Mouse (Mus musculus) liver, adult 2 months (tissue): ENCODE measurements around the gene Entr1. TPM values are rescaled to one million over a fixed set of nuclear protein-coding genes. Genes with fewer than 3 reads are reported as not detected.

Experiments used
- DNase-seq: peaks from one replicate; pipeline ENCODE4 v3.0.0-alpha.2; 2011; ENCODE audit warnings: low read depth, low spot score; ENCODE audit errors: extremely low read depth
- H3K27ac ChIP-seq: fragments of 200-500 bp; replicated peaks from 2 replicates; pipeline ENCODE4 v1.5.1; 2012; ENCODE audit warnings: low read depth, mild to moderate bottlenecking, control low read depth, inconsistent platforms, low read length; ENCODE audit not compliant: insufficient read depth
- H3K27me3 ChIP-seq: fragments of 200-500 bp; 2 replicates; pipeline ENCODE4 v1.6.1; 2012; ENCODE audit warnings: mild to moderate bottlenecking, moderate library complexity, low read length, inconsistent platforms; ENCODE audit not compliant: control insufficient read depth, insufficient read depth
- H3K36me3 ChIP-seq: fragments of 200-500 bp; 2 replicates; pipeline ENCODE4 v1.6.1; 2012; ENCODE audit warnings: low read length, inconsistent platforms; ENCODE audit not compliant: control insufficient read depth, insufficient read depth
- H3K4me1 ChIP-seq: fragments of 200-500 bp; 2 replicates; pipeline ENCODE4 v1.6.1; 2011; ENCODE audit warnings: low read length; ENCODE audit not compliant: control insufficient read depth, insufficient read depth
- H3K4me3 ChIP-seq: fragments of 200-500 bp; 2 replicates; pipeline ENCODE4 v1.5.1; 2011; ENCODE audit warnings: low read depth, mild to moderate bottlenecking, control low read depth, low read length, moderate library complexity; ENCODE audit not compliant: insufficient read depth
- H3K79me2 ChIP-seq: fragments of 200-500 bp; 2 replicates; pipeline ENCODE4 v1.6.1; 2012; ENCODE audit warnings: inconsistent platforms, mild to moderate bottlenecking, low read length, moderate library complexity; ENCODE audit not compliant: control insufficient read depth, insufficient read depth
- H3K9ac ChIP-seq: fragments of 200-500 bp; 2 replicates; pipeline ENCODE4 v1.6.1; 2012; ENCODE audit warnings: low read depth, mild to moderate bottlenecking, control low read depth, inconsistent platforms, low read length
- CTCF ChIP-seq: fragments of 200-500 bp; IDR thresholded peaks from 2 replicates; pipeline ENCODE4 v1.5.1; 2011; ENCODE audit warnings: low read depth, low read length, control low read depth
- POLR2A ChIP-seq: fragments of 200-500 bp; IDR thresholded peaks from 2 replicates; pipeline ENCODE4 v1.6.1; 2011; ENCODE audit warnings: low read length, control low read depth; ENCODE audit not compliant: insufficient read depth; ENCODE audit errors: extremely low read depth
- WGBS: fragments of 180-500 bp; shearing (Covaris S2); methylation state at CpG from one replicate; pipeline ENCODE4 v1.1.7; 2018; 5-methylcytosine and 5-hydroxymethylcytosine counted together
- polyA plus RNA-seq: library from polyadenylated mRNA; depleted of rRNA; stranded (reverse); fragments of >200 nt; gene quantifications from 2 replicates; pipeline ENCODE4 v1.2.3, GENCODE M21; 2012
- total RNA-seq: library from RNA; depleted of rRNA; stranded (reverse); fragments of >200 nt; gene quantifications from 2 replicates; pipeline ENCODE4 v1.2.3, GENCODE M21; 2014

Gene Entr1
- total and polyA plus RNA-seq, 2 experiments = 32.8 to 45.0 TPM

DNA sequence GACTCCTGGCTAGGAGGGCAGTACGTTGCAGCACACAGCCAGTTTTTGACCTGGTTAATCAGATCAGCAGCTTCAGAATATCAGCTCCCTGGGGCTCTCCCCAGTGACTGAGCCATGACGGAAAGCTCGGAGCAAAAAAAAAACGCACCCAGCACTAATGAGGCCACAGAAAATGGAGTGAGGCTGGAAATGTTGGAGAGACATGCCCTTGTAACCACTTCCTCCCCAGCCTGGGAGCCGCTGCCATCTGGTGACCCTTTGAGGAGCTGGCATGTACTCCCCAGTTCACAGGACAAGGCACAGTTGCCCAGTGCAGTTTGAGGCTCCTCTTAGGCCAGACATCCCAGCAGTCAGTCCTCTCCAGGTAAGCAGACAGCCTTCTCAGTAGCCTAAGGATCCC lies 21.0 kb upstream of the Entr1 start:
- peaks cover 24% of the 10 kb centered on the region; the same call in 1 of the 2 replicates for H3K79me2 ChIP-seq
- no peak overlapping the region for H3K27ac ChIP-seq
- H3K27me3 ChIP-seq = no peaks in the 10 kb centered on the region
- H3K36me3 ChIP-seq = peaks cover 25% of the 10 kb centered on the region
- TF ChIP-seq POLR2A (no peak), CTCF (no peak)
- 81% methylated on average over 5 of the region's 5 CpGs for WGBS
- H3K9ac ChIP-seq = no peak overlapping the region
- DNase-seq = no peak
- H3K4me3 ChIP-seq = no peak overlapping the region
- H3K4me1 ChIP-seq = peaks cover 21% of the 10 kb centered on the region

DNA sequence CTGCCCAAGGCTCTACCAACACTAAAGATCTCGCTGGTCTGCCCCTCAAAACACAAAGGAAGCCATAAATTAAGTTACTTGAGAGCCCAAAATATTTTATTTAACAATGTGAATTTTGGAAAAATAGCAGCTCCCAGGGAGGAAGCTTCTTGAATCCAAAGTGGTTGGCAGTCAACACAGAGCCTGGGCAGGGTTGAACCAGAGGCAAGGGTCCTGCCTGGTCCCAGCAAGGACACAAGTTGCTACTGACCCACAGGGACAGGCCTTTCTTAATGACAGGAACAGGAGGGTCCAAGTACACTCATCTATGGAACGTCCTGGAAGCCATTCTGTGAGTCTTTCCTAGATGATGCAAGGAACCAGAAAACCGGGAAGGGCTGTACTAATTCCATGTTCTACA lies 20.2 kb upstream of the Entr1 start:
- Histone ChIP-seq H3K4me3 (no peak overlapping the region), H3K27me3 (no peaks in the 10 kb centered on the region), H3K9ac (no peak overlapping the region), H3K27ac (no peak overlapping the region), H3K79me2 (peaks cover 27% of the 10 kb centered on the region; the same call in 1 of the 2 replicates), H3K36me3 (peaks cover 23% of the 10 kb centered on the region), H3K4me1 (peaks cover 21% of the 10 kb centered on the region)
- no peak for DNase-seq
- WGBS = 60% methylated on average over 3 of the region's 3 CpGs
- no peak for TF ChIP-seq POLR2A
- no peak for TF ChIP-seq CTCF

- H3K36me3 ChIP-seq = peaks cover 23% of the 10 kb centered on the region
- peak within 1 kb of the TSS; percentile 96 for H3K9ac ChIP-seq
- peak within 1 kb of the TSS; percentile 86 for H3K4me3 ChIP-seq
- H3K27ac ChIP-seq = peak within 1 kb of the TSS; percentile 82
- peak; percentile 92 for TF ChIP-seq CTCF
- peak; percentile 44; the same call in 1 of the 2 replicates for TF ChIP-seq POLR2A
- peaks cover 21% of the 10 kb centered on the region for H3K4me1 ChIP-seq
- H3K79me2 ChIP-seq = peaks cover 27% of the 10 kb centered on the region; the same call in 1 of the 2 replicates
- H3K27me3 ChIP-seq = no peaks in the 10 kb centered on the region
- under 1% methylated on average over 56 of the region's 57 CpGs for WGBS
- DNase-seq = peak; percentile 84
Observed at GRCm38 (mm10) chr2:26408515-26409356, 19.6 kb upstream of the Entr1 start, which contains the start of gene Inpp5e. Gene Inpp5e (minus strand): TSS chr2:26409203.

- Histone ChIP-seq H3K79me2 (peaks cover 27% of the 10 kb centered on the region; the same call in 1 of the 2 replicates), H3K36me3 (peaks cover 2% of the 10 kb centered on the region), H3K27me3 (no peaks in the 10 kb centered on the region), H3K27ac (no peak overlapping the region), H3K4me1 (peaks cover 21% of the 10 kb centered on the region), H3K4me3 (no peak overlapping the region), H3K9ac (no peak overlapping the region)
- WGBS = 68% methylated on average over 8 of the region's 8 CpGs
- TF ChIP-seq POLR2A (no peak), CTCF (no peak)
- DNase-seq = no peak
Observed at GRCm38 (mm10) chr2:26403306-26403705, 14.2 kb upstream of the Entr1 start.

GRCm38 (mm10) chr2:26402265-26402664 lies 13.1 kb upstream of the Entr1 start:
- Histone ChIP-seq H3K27me3 (no peaks in the 10 kb centered on the region), H3K36me3 (peaks cover 6% of the 10 kb centered on the region), H3K27ac (no peak overlapping the region), H3K4me3 (no peak overlapping the region), H3K4me1 (peaks cover 14% of the 10 kb centered on the region), H3K79me2 (peaks cover 18% of the 10 kb centered on the region; the same call in 1 of the 2 replicates), H3K9ac (no peak overlapping the region)
- 86% methylated on average over 1 of the region's 1 CpGs for WGBS
- TF ChIP-seq POLR2A (no peak), CTCF (no peak)
- DNase-seq = no peak

DNA sequence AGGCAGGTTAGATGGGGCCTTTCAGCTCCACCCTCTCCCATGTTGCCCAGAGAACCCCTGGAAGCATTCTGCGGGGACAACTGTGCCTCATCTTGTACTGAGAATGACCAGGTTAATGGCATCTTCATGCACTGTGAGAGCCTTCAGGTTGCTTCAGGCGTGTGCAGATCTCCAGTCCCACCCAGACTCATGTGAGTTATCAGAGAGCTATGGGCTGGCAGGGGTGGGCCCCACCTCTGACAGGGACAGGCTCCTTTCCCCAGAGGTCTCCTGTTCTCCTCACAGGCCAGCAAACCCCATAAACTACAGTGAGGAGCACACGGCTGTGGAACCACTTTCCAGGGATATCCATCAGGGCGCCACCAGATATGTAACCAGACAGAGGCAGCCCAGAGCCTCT lies 11.9 kb upstream of the Entr1 start:
- no peak overlapping the region for H3K27ac ChIP-seq
- peaks cover 17% of the 10 kb centered on the region for H3K36me3 ChIP-seq
- H3K4me1 ChIP-seq = peaks cover 14% of the 10 kb centered on the region
- no peak overlapping the region for H3K9ac ChIP-seq
- H3K4me3 ChIP-seq = no peak overlapping the region
- TF ChIP-seq CTCF (no peak), POLR2A (no peak)
- WGBS = 95% methylated on average over 4 of the region's 4 CpGs
- H3K27me3 ChIP-seq = no peaks in the 10 kb centered on the region
- H3K79me2 ChIP-seq = peaks cover 7% of the 10 kb centered on the region; the same call in 1 of the 2 replicates
- DNase-seq = no peak
